Mouse (Mus musculus) limb, embryonic 14.5 days (tissue): Measurements from ENCODE around the gene Tub. TPM values are rescaled to one million over a fixed set of nuclear protein-coding genes. Genes with fewer than 3 reads are reported as not detected.

ENCODE experiments used
- ATAC-seq: fragments of 200-750 bp; cut with Nextera tagmentation; 2 replicates; pipeline ENCODE4 v1.8.0; 2017; ENCODE audit warnings: low read depth, moderate number of reproducible peaks, moderate TSS enrichment; ENCODE audit not compliant: low FRiP score
- DNase-seq: peaks from one replicate; pipeline ENCODE4 v3.0.0-alpha.2; 2015; ENCODE audit warnings: low spot score
- H3K27ac ChIP-seq: fragments of 300-500 bp; sonication (generic); replicated peaks from 2 replicates; pipeline ENCODE4 v1.5.1; 2014; ENCODE audit warnings: low read depth, mild to moderate bottlenecking, low read length, moderate library complexity, mixed read lengths
- H3K27me3 ChIP-seq: fragments of 300-500 bp; sonication (generic); 2 replicates; pipeline ENCODE4 v1.6.1; 2014; ENCODE audit warnings: low read length, mixed read lengths; ENCODE audit not compliant: control insufficient read depth, insufficient read depth
- H3K36me3 ChIP-seq: fragments of 300-500 bp; sonication (generic); 2 replicates; pipeline ENCODE4 v1.6.1; 2014; ENCODE audit warnings: mild to moderate bottlenecking, low read length, moderate library complexity, mixed read lengths; ENCODE audit not compliant: control insufficient read depth, insufficient read depth
- H3K4me1 ChIP-seq: fragments of 300-500 bp; sonication (generic); 2 replicates; pipeline ENCODE4 v1.6.1; 2014; ENCODE audit warnings: antibody characterized with exemption, low read length, mixed read lengths; ENCODE audit not compliant: control insufficient read depth, insufficient read depth
- H3K4me2 ChIP-seq: fragments of 300-500 bp; sonication (generic); replicated peaks from 2 replicates; pipeline ENCODE4 v1.6.1; 2014; ENCODE audit warnings: low read depth, mild to moderate bottlenecking, low read length, moderate library complexity; ENCODE audit not compliant: severe bottlenecking
- H3K4me3 ChIP-seq: fragments of 300-500 bp; sonication (generic); replicated peaks from 2 replicates; pipeline ENCODE4 v1.5.1; 2014; ENCODE audit warnings: low read length
- H3K9ac ChIP-seq: fragments of 300-500 bp; sonication (generic); 2 replicates; pipeline ENCODE4 v1.6.1; 2014; ENCODE audit warnings: mild to moderate bottlenecking, low read depth, low read length, moderate library complexity; ENCODE audit not compliant: severe bottlenecking
- H3K9me3 ChIP-seq: fragments of 300-500 bp; sonication (generic); 2 replicates; pipeline ENCODE4 v1.6.1; 2016; ENCODE audit warnings: low read length; ENCODE audit not compliant: control insufficient read depth
- POLR2A ChIP-seq: fragments of 200-500 bp; IDR thresholded peaks from 2 replicates; pipeline ENCODE4 v1.8.0; 2012; ENCODE audit warnings: inconsistent platforms, mild to moderate bottlenecking, moderate library complexity, borderline replicate concordance; ENCODE audit not compliant: insufficient read depth, insufficient read length; ENCODE audit errors: extremely low read depth
- whole genome bisulfite sequencing: fragments of 180-500 bp; shearing (Covaris S2); extraction: QIAGEN DNeasy Blood & Tissue Kit; methylation state at CpG from one replicate; pipeline ENCODE4 v1.1.7; 2014; 5-methylcytosine and 5-hydroxymethylcytosine counted together
- polyA plus RNA-seq, 2 experiments: library from polyadenylated mRNA; depleted of rRNA in 1 of 2; stranded (reverse) in 1 of 2; unstranded in 1 of 2; fragments of >200 nt; fragmentation: Nextera tagmentation in 1 of 2; extraction: Ambion mirVana in 1 of 2; gene quantifications; 2 replicates each; pipeline versions ENCODE4 v1.2.1 to v1.2.3; 2012 to 2014

Tub gene
- polyA plus RNA-seq, 2 experiments = 4.0 to 14.1 TPM

GRCm38 (mm10) chr7:108957734-108958133 is 7.6 kb downstream of the Tub start:
- H3K4me3 ChIP-seq = no peak overlapping the region
- no peaks in the 10 kb centered on the region for H3K4me1 ChIP-seq
- ATAC-seq (no peak), DNase-seq (no peak)
- 65% methylated on average over 2 of the region's 2 CpGs for WGBS
- no peaks in the 10 kb centered on the region for H3K9me3 ChIP-seq
- H3K9ac ChIP-seq = no peak overlapping the region
- no peaks in the 10 kb centered on the region; the same call in 1 of the 2 replicates for H3K27me3 ChIP-seq
- no peak for TF ChIP-seq POLR2A
- H3K27ac ChIP-seq = no peak overlapping the region
- no peak overlapping the region for H3K4me2 ChIP-seq
- no peaks in the 10 kb centered on the region for H3K36me3 ChIP-seq

DNA sequence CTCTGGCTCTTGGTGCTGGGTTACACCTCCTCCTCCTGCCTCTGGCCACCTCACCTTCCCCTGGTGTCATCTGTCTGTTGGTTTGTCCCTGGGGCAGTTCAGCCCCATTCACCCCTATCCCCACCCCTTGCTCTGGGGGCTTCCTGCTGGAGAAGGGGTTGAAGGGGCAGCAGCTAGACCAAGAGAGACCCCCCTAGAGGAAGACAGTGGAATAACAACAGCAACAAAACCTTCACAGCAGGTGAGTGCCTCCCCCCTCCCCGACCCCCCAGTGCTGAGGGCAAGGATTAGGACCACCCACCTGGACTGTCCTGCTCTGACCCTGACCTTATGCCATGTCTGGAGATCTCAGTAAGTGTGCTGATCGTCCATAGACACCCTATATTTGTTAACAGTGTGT is 15.8 kb downstream of the Tub start:
- no peak for TF ChIP-seq POLR2A
- H3K4me2 ChIP-seq = no peak overlapping the region
- H3K27me3 ChIP-seq = no peaks in the 10 kb centered on the region
- H3K4me3 ChIP-seq = no peak overlapping the region
- H3K9ac ChIP-seq = no peak overlapping the region
- DNase-seq = no peak
- no peak overlapping the region for H3K27ac ChIP-seq
- no peaks in the 10 kb centered on the region for H3K9me3 ChIP-seq
- WGBS = 21% methylated on average over 2 of the region's 2 CpGs
- H3K36me3 ChIP-seq = no peaks in the 10 kb centered on the region
- H3K4me1 ChIP-seq = no peaks in the 10 kb centered on the region
- ATAC-seq = no peak

GRCm38 (mm10) chr7:108966742-108967362 is 16.7 kb downstream of the Tub start:
- peak; percentile 70 for ATAC-seq

DNA sequence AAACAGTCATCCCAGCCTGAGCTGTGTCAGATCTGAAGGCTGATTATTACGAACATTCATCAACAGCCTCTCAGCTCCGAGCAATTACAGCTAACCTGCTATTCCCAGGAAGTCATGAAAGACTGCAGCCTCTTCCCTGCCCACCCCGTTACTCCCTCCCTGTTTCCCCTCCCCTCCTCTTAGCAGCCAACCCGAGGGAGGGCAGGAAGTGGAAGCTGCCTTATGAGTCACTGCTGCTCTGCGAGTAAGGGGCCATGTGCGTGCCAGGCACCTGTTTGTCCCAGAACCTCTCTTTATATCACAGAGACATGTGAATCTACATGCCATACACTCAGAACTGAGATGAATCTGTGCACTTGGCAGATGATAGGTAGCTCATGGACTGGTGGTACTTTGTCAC is 18.1 kb downstream of the Tub start:
- no peak for ATAC-seq

More at GRCm38 (mm10) chr7:108966742-108967362, 16.7 kb downstream of the Tub start:
- H3K27me3 ChIP-seq = no peaks in the 10 kb centered on the region
- no peak overlapping the region for H3K27ac ChIP-seq
- 21% methylated on average over 7 of the region's 7 CpGs for WGBS
- no peak overlapping the region for H3K4me2 ChIP-seq
- no peaks in the 10 kb centered on the region for H3K36me3 ChIP-seq
- H3K9ac ChIP-seq = no peak overlapping the region
- DNase-seq = peak; percentile 62
- no peaks in the 10 kb centered on the region for H3K4me1 ChIP-seq
- TF ChIP-seq POLR2A = no peak
- H3K4me3 ChIP-seq = no peak overlapping the region
- no peaks in the 10 kb centered on the region for H3K9me3 ChIP-seq

GRCm38 (mm10) chr7:108972273-108972672 is 22.1 kb downstream of the Tub start:
- ATAC-seq = peak; percentile 23; the same call in 1 of the 2 replicates
- Histone ChIP-seq H3K36me3 (no peaks in the 10 kb centered on the region), H3K4me1 (no peaks in the 10 kb centered on the region), H3K27me3 (no peaks in the 10 kb centered on the region), H3K9ac (no peak overlapping the region), H3K27ac (no peak overlapping the region), H3K9me3 (no peaks in the 10 kb centered on the region), H3K4me3 (no peak overlapping the region), H3K4me2 (no peak overlapping the region)
- no peak for DNase-seq
- 66% methylated on average over 6 of the region's 6 CpGs for WGBS
- no peak for TF ChIP-seq POLR2A

More for the DNA sequence above, 18.1 kb downstream of the Tub start:
- no peak overlapping the region for H3K4me2 ChIP-seq
- no peaks in the 10 kb centered on the region for H3K4me1 ChIP-seq
- WGBS = 27% methylated on average over 6 of the region's 6 CpGs
- H3K4me3 ChIP-seq = no peak overlapping the region
- no peak for TF ChIP-seq POLR2A
- H3K27ac ChIP-seq = no peak overlapping the region
- H3K9ac ChIP-seq = no peak overlapping the region
- H3K36me3 ChIP-seq = no peaks in the 10 kb centered on the region
- H3K9me3 ChIP-seq = no peaks in the 10 kb centered on the region
- H3K27me3 ChIP-seq = no peaks in the 10 kb centered on the region
- no peak for DNase-seq
